Mouse (Mus musculus) kidney, postnatal 0 days (tissue): ENCODE results near the gene Gm42906. TPM values are rescaled to one million over a fixed set of nuclear protein-coding genes. Genes with fewer than 3 reads are reported as not detected.

Experiments
- ATAC-seq: fragments of 200-750 bp; cut with Nextera tagmentation; replicated peaks from 2 replicates; pipeline ENCODE4 v1.8.0; 2017; ENCODE audit warnings: low read depth, moderate number of reproducible peaks, moderate TSS enrichment, moderate library complexity; ENCODE audit not compliant: low FRiP score
- DNase-seq: peaks from one replicate; pipeline ENCODE4 v3.0.0-alpha.2; 2016; ENCODE audit warnings: low spot score
- H3K27ac ChIP-seq: fragments of 300-500 bp; sonication (generic); 2 replicates; pipeline ENCODE4 v1.5.1; 2014; ENCODE audit warnings: mild to moderate bottlenecking
- H3K27me3 ChIP-seq: fragments of 300-500 bp; sonication (generic); 2 replicates; pipeline ENCODE4 v1.6.1; 2014; ENCODE audit warnings: low read length, mixed read lengths; ENCODE audit not compliant: insufficient read depth
- H3K36me3 ChIP-seq: fragments of 300-500 bp; sonication (generic); 2 replicates; pipeline ENCODE4 v1.6.1; 2014; ENCODE audit warnings: low read length, mixed read lengths; ENCODE audit not compliant: insufficient read depth
- H3K4me1 ChIP-seq: fragments of 300-500 bp; sonication (generic); replicated peaks from 2 replicates; pipeline ENCODE4 v1.6.1; 2014; ENCODE audit warnings: antibody characterized with exemption, low read length, mixed read lengths; ENCODE audit not compliant: insufficient read depth
- H3K4me2 ChIP-seq: fragments of 300-500 bp; sonication (generic); 2 replicates; pipeline ENCODE4 v1.6.1; 2014; ENCODE audit warnings: mild to moderate bottlenecking, low read length, moderate library complexity, mixed read lengths
- H3K4me3 ChIP-seq: fragments of 300-500 bp; sonication (generic); replicated peaks from 2 replicates; pipeline ENCODE4 v1.5.1; 2014; ENCODE audit warnings: low read depth, low read length
- H3K9ac ChIP-seq: fragments of 300-500 bp; sonication (generic); 2 replicates; pipeline ENCODE4 v1.6.1; 2014; ENCODE audit warnings: low read depth, low read length
- H3K9me3 ChIP-seq: fragments of 300-500 bp; sonication (generic); replicated peaks from 2 replicates; pipeline ENCODE4 v1.6.1; 2016; ENCODE audit warnings: low read length, inconsistent platforms, mixed read lengths
- CTCF ChIP-seq: IDR thresholded peaks from 2 replicates; pipeline ENCODE4 v1.5.1; 2016; ENCODE audit warnings: antibody characterized with exemption, low read depth, mild to moderate bottlenecking, moderate library complexity
- WGBS: fragments of 180-500 bp; shearing (Covaris S2); extraction: QIAGEN DNeasy Blood & Tissue Kit; methylation state at CpG from one replicate; pipeline ENCODE4 v1.1.7; 2014; 5-methylcytosine and 5-hydroxymethylcytosine counted together
- polyA plus RNA-seq: library from polyadenylated mRNA; unstranded; fragments of >200 nt; fragmentation: Nextera tagmentation; extraction: Ambion mirVana; gene quantifications from 2 replicates; pipeline ENCODE4 v1.2.1, GENCODE M21; 2015

Gene Gm42906
- polyA plus RNA-seq: not detected in 2 replicates

DNA sequence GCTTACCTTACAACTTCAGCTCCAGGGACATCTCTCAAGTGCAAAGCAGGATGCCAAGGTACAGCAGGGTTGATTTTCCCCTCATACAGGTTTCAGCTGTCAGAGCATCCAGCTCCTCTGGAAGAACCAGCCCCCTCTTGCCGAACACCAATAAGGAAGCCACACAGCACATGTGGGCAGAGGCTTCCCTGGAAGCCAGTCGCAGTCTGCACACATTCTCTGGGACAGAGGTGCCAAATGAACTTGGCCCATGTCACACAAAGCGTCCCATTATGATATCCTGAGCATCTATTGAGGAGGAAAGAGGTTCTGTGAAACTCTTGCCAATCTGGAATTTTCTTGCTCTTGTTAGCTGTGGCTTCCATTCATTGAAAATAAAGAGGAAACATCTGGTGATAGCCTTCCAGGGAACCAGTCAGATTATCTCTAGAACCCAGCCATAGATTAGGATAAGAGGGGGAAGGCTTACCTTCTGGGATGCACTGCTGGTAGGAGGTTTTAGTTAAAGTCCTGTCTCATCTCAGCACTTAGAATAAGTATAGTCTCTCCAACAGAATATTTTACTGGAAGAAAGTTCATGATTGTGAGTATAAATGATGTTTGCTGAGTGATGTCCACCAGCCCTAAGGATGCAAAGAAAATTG, at the start of gene Gm42906:
TSS of gene Gm42906 (minus strand) at position 51 of the 644 bp plus-strand sequence.
- Histone ChIP-seq H3K36me3 (no peaks in the 10 kb centered on the region), H3K4me2 (no peak within 1 kb of the TSS), H3K9me3 (no peaks in the 10 kb centered on the region), H3K9ac (no peak within 1 kb of the TSS), H3K4me3 (no peak within 1 kb of the TSS), H3K27ac (no peak within 1 kb of the TSS), H3K27me3 (no peaks in the 10 kb centered on the region), H3K4me1 (no peaks in the 10 kb centered on the region)
- TF ChIP-seq CTCF: no peak
- 60% methylated on average over 3 of the region's 3 CpGs for WGBS
- no peak for ATAC-seq
- DNase-seq: no peak

DNA sequence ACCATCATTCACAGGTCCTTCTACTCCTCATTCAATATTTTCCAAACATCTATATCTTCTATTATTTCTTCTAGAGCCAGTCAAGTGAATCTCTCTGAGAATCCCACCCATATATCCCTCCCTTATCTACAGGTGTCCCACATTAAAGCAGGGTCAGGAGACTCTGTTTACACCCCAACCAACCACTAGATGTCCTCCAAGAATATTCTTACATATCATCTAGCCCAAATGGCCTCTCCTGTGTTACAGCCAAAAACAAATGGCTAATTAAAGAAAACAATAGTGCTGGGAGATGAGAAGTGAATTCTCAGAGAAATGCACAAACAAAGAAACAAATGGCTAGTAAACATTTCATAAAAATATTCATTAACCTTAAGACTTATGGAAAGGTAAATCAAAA, 17.7 kb upstream of the Gm42906 start:
- H3K27me3 ChIP-seq: no peaks in the 10 kb centered on the region
- H3K9me3 ChIP-seq: no peaks in the 10 kb centered on the region
- DNase-seq: peak; percentile 9
- H3K4me3 ChIP-seq: no peak overlapping the region
- no peak overlapping the region for H3K4me2 ChIP-seq
- no peaks in the 10 kb centered on the region for H3K4me1 ChIP-seq
- TF ChIP-seq CTCF: peak; percentile 52
- no peaks in the 10 kb centered on the region for H3K36me3 ChIP-seq
- no peak for ATAC-seq
- H3K27ac ChIP-seq: no peak overlapping the region
- H3K9ac ChIP-seq: no peak overlapping the region

DNA sequence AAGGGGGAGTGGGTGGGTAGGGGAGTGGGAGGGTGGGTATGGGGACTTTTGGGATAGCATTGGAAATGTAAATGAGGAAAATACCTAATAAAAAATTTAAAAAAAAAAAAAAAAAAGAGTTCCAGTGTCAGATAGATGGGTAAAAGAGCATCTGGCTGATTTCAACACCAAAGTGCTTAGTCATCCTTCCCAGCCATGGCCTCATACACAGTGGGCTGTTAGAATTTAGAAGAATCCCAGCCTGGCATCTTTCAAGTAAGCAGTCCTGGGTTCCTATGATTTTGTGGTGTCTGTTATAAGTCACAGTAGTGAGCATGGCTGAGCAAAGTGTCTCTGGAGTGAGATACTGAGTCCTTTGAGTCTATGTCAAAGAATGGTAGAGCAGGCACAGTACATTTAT, 7.1 kb upstream of the Gm42906 start:
- DNase-seq (no peak), ATAC-seq (no peak)
- H3K9me3 ChIP-seq: no peaks in the 10 kb centered on the region
- H3K4me2 ChIP-seq: no peak overlapping the region
- TF ChIP-seq CTCF: no peak
- H3K4me3 ChIP-seq: no peak overlapping the region
- H3K27ac ChIP-seq: no peak overlapping the region
- no peak overlapping the region for H3K9ac ChIP-seq
- H3K27me3 ChIP-seq: no peaks in the 10 kb centered on the region
- H3K36me3 ChIP-seq: no peaks in the 10 kb centered on the region
- no peaks in the 10 kb centered on the region for H3K4me1 ChIP-seq

DNA sequence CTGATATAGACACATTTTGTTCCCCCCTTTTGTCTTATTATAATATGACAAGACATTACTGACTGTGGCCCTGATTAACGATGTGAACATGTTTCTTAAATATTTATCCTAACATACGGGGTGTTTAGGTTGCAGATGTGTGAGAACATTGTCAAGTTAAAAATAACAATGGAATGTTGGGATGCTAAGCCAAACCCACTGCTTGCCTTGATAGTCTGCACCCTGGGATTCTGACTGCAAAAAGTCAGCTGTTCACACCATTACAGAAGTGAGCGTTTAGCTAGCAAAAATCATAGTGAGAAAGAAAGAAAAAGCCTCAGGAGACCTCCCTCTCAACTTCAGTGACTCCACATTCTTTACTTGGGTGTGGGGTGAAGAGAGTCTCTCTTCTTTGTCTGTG, 1.5 kb downstream of the Gm42906 start:
- Histone ChIP-seq H3K27ac (no peak overlapping the region), H3K4me2 (no peak overlapping the region), H3K36me3 (no peaks in the 10 kb centered on the region), H3K4me1 (no peaks in the 10 kb centered on the region), H3K4me3 (no peak overlapping the region), H3K9ac (no peak overlapping the region), H3K27me3 (no peaks in the 10 kb centered on the region), H3K9me3 (no peaks in the 10 kb centered on the region)
- ATAC-seq (no peak), DNase-seq (peak; percentile 24)
- no peak for TF ChIP-seq CTCF
- 56% methylated on average over 3 of the region's 3 CpGs for WGBS

DNA sequence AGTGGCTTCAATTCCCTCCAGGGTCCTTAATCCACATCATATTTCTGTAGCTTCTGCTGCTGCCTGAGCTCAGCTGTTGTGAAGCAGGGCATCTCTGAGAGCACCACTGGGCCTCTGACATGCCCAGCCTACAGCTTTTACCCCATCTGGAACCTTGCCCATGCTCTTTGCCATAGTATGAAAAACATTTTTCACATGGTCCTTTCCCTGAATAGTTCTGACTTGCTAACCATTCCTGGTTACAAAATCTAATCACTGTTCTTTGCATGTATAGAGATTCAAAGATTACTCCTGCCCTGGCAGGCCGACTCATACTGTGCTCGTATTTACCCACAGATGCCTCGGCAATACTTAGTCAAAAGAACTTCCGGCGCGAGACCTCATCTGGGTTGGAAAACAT, 5.3 kb downstream of the Gm42906 start:
- WGBS: 92% methylated on average over 6 of the region's 6 CpGs
- DNase-seq: no peak
- Histone ChIP-seq H3K36me3 (no peaks in the 10 kb centered on the region), H3K4me3 (no peak overlapping the region), H3K27ac (no peak overlapping the region), H3K4me1 (no peaks in the 10 kb centered on the region), H3K27me3 (no peaks in the 10 kb centered on the region), H3K4me2 (no peak overlapping the region), H3K9ac (no peak overlapping the region), H3K9me3 (no peaks in the 10 kb centered on the region)
- ATAC-seq: no peak
- no peak for TF ChIP-seq CTCF

DNA sequence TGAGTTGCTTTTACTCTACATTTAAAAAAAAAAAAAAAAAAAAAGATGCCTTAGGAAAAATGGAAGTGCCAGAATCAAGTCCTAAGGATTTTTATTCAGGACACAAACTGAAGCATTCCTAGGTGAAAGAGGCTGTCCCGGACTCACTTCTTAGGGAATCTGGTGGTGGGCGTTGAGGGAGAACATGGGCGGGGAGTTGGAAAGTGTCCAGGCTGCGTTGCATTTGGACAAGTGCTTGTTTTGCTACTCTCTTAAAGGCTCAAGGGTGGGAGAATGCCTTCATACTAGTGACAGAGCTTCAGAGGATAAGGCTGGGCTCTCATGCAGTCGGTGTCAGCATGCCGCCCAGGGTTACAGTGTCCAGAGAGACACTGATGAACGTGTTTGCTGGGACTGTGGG, 6.1 kb downstream of the Gm42906 start:
- WGBS: 45% methylated on average over 7 of the region's 7 CpGs

DNA sequence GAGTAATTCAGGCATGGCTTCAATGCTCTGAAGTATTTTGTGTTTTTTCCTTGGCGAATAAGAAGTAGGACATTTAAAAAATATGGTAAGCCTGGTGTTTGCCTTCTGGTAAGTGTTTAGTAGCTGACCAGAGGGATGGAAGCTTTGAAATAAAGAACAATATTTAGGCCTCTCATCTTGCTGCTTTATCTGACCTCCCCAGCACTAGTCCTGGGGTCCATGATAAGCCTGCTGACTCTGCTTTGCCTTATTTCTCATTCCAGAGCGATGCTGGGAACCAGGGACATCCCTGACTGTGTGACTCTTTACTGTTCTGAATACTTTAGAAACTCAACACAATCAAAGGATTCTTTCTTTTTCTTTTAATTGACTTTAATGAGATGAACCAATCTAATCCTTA, 9.4 kb downstream of the Gm42906 start:
- no peak for ATAC-seq
- no peak overlapping the region for H3K27ac ChIP-seq

More for the DNA sequence above, 6.1 kb downstream of the Gm42906 start:
- DNase-seq: no peak
- H3K36me3 ChIP-seq: no peaks in the 10 kb centered on the region
- no peak for TF ChIP-seq CTCF
- H3K4me1 ChIP-seq: no peaks in the 10 kb centered on the region
- H3K4me3 ChIP-seq: no peak overlapping the region
- no peak for ATAC-seq
- H3K4me2 ChIP-seq: no peak overlapping the region
- no peak overlapping the region for H3K9ac ChIP-seq
- H3K27ac ChIP-seq: no peak overlapping the region
- no peaks in the 10 kb centered on the region for H3K9me3 ChIP-seq
- no peaks in the 10 kb centered on the region for H3K27me3 ChIP-seq

More for the DNA sequence above, 9.4 kb downstream of the Gm42906 start:
- H3K4me2 ChIP-seq: no peak overlapping the region
- WGBS: 88% methylated on average over 2 of the region's 2 CpGs
- H3K9ac ChIP-seq: no peak overlapping the region
- no peak for TF ChIP-seq CTCF
- H3K4me3 ChIP-seq: no peak overlapping the region
- H3K4me1 ChIP-seq: no peaks in the 10 kb centered on the region
- H3K9me3 ChIP-seq: no peaks in the 10 kb centered on the region
- no peaks in the 10 kb centered on the region for H3K36me3 ChIP-seq
- no peak for DNase-seq
- no peaks in the 10 kb centered on the region for H3K27me3 ChIP-seq
